Mouse (Mus musculus) kidney, embryonic 16.5 days (tissue): ENCODE measurements around the gene Rpl22. TPM values are rescaled to one million over a fixed set of nuclear protein-coding genes. Genes with fewer than 3 reads are reported as not detected.

ENCODE experiments used
- ATAC-seq: fragments of 200-750 bp; cut with Nextera tagmentation; 2 replicates; pipeline ENCODE4 v1.8.0; 2017; ENCODE audit warnings: moderate TSS enrichment; ENCODE audit not compliant: low FRiP score, low TSS enrichment
- H3K27ac ChIP-seq: fragments of 300-500 bp; sonication (generic); 2 replicates; pipeline ENCODE4 v1.5.1; 2014; ENCODE audit warnings: low read length
- H3K27me3 ChIP-seq: fragments of 300-500 bp; sonication (generic); 2 replicates; pipeline ENCODE4 v1.6.1; 2014; ENCODE audit warnings: low read length, control low read depth, mixed read lengths; ENCODE audit not compliant: insufficient read depth
- H3K36me3 ChIP-seq: fragments of 300-500 bp; sonication (generic); 2 replicates; pipeline ENCODE4 v1.6.1; 2014; ENCODE audit warnings: low read length, control low read depth, mixed read lengths; ENCODE audit not compliant: insufficient read depth
- H3K4me1 ChIP-seq: fragments of 300-500 bp; sonication (generic); 2 replicates; pipeline ENCODE4 v1.6.1; 2014; ENCODE audit warnings: low read length, control low read depth, mixed read lengths; ENCODE audit not compliant: insufficient read depth
- H3K4me2 ChIP-seq: fragments of 300-500 bp; sonication (generic); replicated peaks from 2 replicates; pipeline ENCODE4 v1.6.1; 2014; ENCODE audit warnings: low read depth, low read length
- H3K4me3 ChIP-seq: fragments of 300-500 bp; sonication (generic); 2 replicates; pipeline ENCODE4 v1.5.1; 2014; ENCODE audit warnings: mild to moderate bottlenecking, low read length
- H3K9ac ChIP-seq: fragments of 300-500 bp; sonication (generic); replicated peaks from 2 replicates; pipeline ENCODE4 v1.6.1; 2014; ENCODE audit warnings: low read length
- H3K9me3 ChIP-seq: fragments of 300-500 bp; sonication (generic); 2 replicates; pipeline ENCODE4 v1.6.1; 2016; ENCODE audit warnings: low read length, control low read depth
- WGBS: fragments of 180-500 bp; shearing (Covaris S2); extraction: QIAGEN DNeasy Blood & Tissue Kit; methylation state at CpG from one replicate; pipeline ENCODE4 v1.1.7; 2014; 5-methylcytosine and 5-hydroxymethylcytosine counted together
- polyA plus RNA-seq: library from polyadenylated mRNA; unstranded; fragments of >200 nt; fragmentation: Nextera tagmentation; extraction: Ambion mirVana; gene quantifications from 2 replicates; pipeline ENCODE4 v1.2.1, GENCODE M21; 2015

The Rpl22 gene
- polyA plus RNA-seq, 1 experiment from 2014 or later = 295 TPM

DNA sequence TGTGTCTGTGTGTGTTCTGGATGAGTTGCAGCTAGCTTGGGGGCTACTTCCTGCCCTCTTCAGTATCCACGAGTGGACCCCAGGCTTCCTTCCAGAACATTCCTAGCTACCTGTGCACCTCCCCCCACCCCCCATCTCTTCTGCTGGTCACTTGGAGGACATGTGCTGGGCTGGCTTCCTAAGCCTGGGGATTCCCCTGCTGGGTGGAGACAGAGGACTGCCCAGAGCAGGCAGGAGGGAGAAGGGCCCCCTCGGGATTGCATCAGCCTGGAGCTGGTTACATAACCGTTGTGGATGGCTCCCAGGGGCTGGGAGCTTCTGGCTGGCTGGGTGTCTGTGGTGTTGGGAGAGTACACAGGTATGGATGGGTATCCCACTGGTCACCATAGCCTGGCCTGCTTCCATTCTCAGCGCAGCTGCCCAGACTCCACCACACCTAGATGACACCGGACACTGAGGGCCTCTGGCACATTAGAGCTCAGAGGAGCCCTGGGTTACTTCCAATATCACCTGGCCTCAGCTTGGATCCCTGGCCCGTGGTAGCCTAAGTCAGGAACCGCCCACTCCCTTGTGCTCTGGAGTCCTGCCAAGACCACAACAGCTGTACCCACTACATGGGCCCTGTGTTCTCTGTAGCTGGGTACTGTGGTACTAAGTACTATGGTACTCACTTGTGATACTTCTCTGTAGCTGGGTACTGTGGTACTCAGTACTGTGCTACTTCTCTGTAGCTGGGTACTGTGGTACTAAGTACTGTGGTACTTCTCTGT lies 19.8 kb downstream of the Rpl22 start:
- Histone ChIP-seq H3K4me2 (no peak overlapping the region), H3K36me3 (no peaks in the 10 kb centered on the region), H3K27me3 (peaks cover 11% of the 10 kb centered on the region), H3K9ac (no peak overlapping the region), H3K4me3 (no peak overlapping the region), H3K4me1 (peaks cover 7% of the 10 kb centered on the region; the same call in 1 of the 2 replicates), H3K9me3 (no peaks in the 10 kb centered on the region), H3K27ac (no peak overlapping the region)
- peak; percentile 31; the same call in 1 of the 2 replicates for ATAC-seq
- WGBS = 40% methylated on average over 7 of the region's 7 CpGs

DNA sequence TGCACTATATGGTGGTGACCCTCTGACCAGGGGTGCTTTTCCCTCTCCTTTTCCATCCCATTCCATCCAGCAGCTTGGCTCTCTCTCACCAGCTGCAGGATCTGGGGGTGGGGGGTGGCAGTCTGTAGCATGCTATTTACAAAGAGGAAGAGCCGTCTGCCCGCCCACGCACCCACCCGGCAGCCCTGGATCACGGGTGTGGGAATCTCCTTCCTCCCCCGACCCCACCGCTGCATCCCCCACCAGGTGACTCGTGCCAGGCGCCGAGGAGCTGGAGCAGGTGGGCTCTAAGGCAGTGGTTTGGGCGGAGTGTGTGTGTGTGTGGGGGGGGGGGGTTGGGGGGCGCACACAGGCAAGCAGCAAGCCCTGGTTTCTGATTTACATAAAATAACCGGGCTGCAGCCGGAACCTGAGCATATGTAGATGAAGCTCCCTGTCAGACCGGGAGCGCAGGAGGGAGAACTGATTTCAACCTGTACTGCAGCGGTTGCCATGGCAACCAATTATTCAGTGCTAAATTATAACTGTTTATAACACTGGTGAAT lies 24.4 kb downstream of the Rpl22 start:
- ATAC-seq = no peak
- H3K36me3 ChIP-seq = no peaks in the 10 kb centered on the region
- no peak overlapping the region for H3K4me3 ChIP-seq
- H3K27ac ChIP-seq = no peak overlapping the region
- peaks cover 21% of the 10 kb centered on the region for H3K27me3 ChIP-seq
- no peaks in the 10 kb centered on the region for H3K9me3 ChIP-seq
- no peak overlapping the region for H3K9ac ChIP-seq
- no peak overlapping the region for H3K4me2 ChIP-seq
- peaks cover 7% of the 10 kb centered on the region; the same call in 1 of the 2 replicates for H3K4me1 ChIP-seq
- WGBS = 3% methylated on average over 17 of the region's 17 CpGs

DNA sequence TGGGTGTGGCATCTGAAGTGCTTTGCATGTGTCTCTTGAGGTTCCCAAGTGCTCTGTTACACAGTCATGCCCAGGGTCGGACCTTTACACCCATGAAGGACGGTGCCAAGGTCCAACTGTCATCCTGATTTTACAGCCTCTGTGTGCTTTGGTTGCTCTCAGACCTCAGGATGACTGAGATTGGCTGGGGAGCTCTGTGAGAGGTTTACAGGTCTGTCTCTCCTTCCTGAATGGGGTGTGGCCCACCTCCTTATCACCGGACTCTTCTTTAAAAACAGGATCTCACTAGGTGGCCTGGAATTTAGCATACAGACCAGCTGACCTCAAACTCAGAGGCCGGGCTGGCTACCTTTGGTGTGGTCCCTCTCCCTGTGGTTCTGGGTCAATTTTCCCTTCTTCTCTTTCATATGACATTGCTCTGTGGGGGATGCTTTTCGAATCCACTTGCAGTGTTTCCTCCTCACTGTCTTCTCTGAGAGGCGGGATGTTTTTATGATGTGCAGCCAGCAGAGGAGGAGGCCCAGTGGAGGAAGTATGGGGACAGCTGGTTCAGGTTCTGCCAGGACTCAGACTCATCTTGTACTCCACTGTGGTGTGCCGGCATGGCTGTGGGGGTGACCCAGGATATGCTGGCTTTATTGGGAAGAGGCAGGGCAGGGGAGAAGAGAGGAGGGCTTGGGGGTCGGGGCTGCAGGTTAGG lies 25.3 kb downstream of the Rpl22 start:
- no peak; the same call in 1 of the 2 replicates for ATAC-seq
- 21% methylated on average over 8 of the region's 8 CpGs for WGBS
- H3K4me3 ChIP-seq = no peak overlapping the region
- H3K27me3 ChIP-seq = peaks cover 21% of the 10 kb centered on the region
- H3K27ac ChIP-seq = no peak overlapping the region
- H3K36me3 ChIP-seq = no peaks in the 10 kb centered on the region
- H3K4me1 ChIP-seq = peaks cover 7% of the 10 kb centered on the region; the same call in 1 of the 2 replicates
- H3K9me3 ChIP-seq = no peaks in the 10 kb centered on the region
- no peak overlapping the region for H3K4me2 ChIP-seq
- no peak overlapping the region for H3K9ac ChIP-seq

DNA sequence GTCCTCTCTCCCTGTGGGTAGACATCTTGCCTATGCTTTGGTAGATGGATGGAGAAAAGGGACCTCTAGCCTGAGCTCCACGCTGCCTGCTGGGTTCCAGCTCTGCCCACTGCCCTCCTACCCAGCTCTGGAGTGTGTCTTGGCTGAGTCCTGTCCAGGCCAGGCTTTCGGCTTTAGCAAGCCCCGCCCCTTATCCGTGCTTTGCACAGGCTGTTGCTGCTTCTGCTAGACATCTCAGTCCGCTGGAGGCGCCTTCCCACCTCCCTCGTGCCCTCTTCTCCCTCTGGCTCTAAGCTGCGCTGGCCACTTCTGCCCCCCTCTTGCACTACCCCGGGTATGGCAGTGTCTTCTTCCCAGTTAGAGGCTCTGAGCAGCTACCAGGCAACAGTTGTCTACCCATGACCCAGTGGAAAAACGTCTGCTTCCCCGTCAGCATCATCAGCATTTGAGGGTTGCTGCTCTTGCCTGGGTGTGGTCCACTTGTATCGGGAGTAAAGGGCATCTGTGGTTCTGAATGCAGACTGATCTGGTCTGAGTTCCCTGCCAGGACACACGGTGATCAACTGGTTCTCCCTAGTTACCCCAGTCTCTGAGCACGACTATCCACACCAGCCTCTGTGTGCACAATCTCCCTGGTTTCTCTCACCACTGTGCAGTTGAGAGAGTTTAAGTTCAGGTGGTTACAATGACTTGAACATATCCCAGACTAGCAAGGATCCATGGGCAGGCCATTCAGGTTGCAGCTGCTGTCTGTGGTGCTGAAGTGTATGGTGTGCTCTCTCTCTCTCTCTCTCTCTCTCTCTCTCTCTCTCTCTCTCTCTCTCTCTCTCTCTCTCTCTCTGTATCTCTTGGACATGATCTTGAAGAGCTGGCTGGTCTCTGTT lies 26.1 kb downstream of the Rpl22 start:
- Histone ChIP-seq H3K4me3 (no peak overlapping the region), H3K9me3 (no peaks in the 10 kb centered on the region), H3K4me2 (no peak overlapping the region), H3K4me1 (peaks cover 7% of the 10 kb centered on the region; the same call in 1 of the 2 replicates), H3K36me3 (no peaks in the 10 kb centered on the region), H3K27ac (no peak overlapping the region), H3K27me3 (peaks cover 21% of the 10 kb centered on the region), H3K9ac (no peak overlapping the region)
- no peak; the same call in 1 of the 2 replicates for ATAC-seq
- WGBS = 15% methylated on average over 14 of the region's 14 CpGs

DNA sequence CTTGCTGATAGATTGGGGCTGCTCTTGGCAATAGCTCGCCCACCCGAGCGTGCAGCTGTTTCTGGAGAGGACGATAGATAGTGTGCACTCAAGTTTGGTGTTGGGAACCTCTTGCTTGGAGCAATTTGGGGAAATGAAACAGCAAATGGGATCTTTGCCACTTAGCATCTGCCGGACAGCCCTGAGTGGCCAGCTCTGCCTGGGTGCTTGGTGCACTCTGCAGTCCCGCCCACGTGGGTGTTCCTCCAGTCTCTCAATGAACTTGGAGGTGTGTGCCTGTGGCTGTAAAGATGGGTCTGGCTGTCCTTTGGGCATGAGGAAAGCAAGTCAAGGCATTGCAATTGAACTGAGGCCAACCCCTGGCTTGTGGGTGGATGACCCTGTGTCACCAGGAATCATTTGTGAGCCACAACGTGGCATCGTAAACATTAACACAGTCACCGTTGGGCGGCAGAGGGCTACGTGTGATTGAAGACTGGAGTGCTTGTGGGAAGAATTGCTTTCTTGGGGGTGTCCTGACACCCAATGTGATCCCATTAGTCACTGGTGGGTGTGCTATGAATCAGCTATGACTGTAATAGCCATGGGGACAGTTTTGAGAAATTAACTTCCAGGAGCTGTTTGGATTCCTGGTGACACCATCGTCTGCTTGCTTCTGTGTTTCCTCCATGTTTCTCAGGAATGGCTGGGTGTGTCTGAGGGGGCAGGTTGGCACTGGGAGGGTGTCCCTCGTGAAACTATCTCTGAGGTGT lies 28.5 kb downstream of the Rpl22 start:
- no peak overlapping the region for H3K4me3 ChIP-seq
- no peak overlapping the region for H3K27ac ChIP-seq
- no peak overlapping the region for H3K4me2 ChIP-seq
- 57% methylated on average over 14 of the region's 14 CpGs for WGBS
- H3K9me3 ChIP-seq = no peaks in the 10 kb centered on the region
- peaks cover 19% of the 10 kb centered on the region for H3K27me3 ChIP-seq
- no peak overlapping the region for H3K9ac ChIP-seq
- no peak for ATAC-seq
- H3K36me3 ChIP-seq = no peaks in the 10 kb centered on the region
- H3K4me1 ChIP-seq = peaks cover 7% of the 10 kb centered on the region; the same call in 1 of the 2 replicates

DNA sequence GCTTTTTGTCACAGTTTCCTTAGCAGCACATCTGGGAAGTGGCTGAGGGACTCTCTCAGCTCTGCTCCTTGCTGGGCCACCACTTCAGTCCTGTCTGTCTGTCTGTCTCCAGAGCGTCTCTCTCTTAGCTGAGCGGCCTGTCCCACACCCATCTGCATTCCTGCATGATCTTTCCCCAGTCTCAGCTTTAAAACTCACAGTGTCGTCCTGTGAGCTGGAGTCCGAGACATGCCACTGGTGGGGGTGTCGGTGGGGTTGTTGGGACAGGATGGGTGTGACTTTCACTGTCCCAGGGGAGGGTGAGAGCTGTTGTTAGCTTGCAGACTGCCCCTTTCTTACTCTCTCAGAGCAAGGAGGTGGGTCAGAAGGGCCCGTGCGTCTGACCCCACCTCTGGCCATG lies 30.1 kb downstream of the Rpl22 start:
- no peak overlapping the region for H3K4me2 ChIP-seq
- 80% methylated on average over 7 of the region's 7 CpGs for WGBS
- H3K9ac ChIP-seq = no peak overlapping the region
- H3K27ac ChIP-seq = no peak overlapping the region
- no peaks in the 10 kb centered on the region for H3K36me3 ChIP-seq
- no peak overlapping the region for H3K4me3 ChIP-seq
- no peaks in the 10 kb centered on the region for H3K4me1 ChIP-seq
- ATAC-seq = no peak
- H3K9me3 ChIP-seq = no peaks in the 10 kb centered on the region
- peaks cover 19% of the 10 kb centered on the region for H3K27me3 ChIP-seq

DNA sequence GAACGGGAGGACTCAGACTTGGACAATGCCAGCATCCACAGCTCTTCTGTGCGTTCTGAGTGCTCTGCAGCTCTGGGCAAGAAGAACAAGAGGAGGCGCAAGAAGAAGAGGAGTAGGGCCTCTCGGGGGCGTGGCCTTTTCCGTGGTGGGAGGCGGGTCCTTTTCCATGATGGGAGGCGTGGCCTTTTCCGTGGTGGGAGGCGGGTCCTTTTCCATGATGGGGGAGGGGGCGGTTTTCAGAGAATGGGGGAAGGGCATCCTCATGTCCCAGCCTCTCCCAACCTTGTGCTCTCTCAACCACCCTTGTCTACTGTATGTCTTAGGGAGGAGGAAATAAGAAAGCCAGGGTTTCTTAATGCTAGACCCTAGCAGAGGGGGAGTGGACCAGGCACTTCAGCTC lies 34.2 kb downstream of the Rpl22 start:
- Histone ChIP-seq H3K4me2 (no peak overlapping the region), H3K27ac (no peak overlapping the region), H3K9ac (no peak overlapping the region), H3K4me3 (no peak overlapping the region), H3K4me1 (peaks cover 7% of the 10 kb centered on the region), H3K36me3 (no peaks in the 10 kb centered on the region), H3K27me3 (peaks cover 9% of the 10 kb centered on the region; the same call in 1 of the 2 replicates), H3K9me3 (no peaks in the 10 kb centered on the region)
- no peak for ATAC-seq
- 9% methylated on average over 10 of the region's 11 CpGs for WGBS

DNA sequence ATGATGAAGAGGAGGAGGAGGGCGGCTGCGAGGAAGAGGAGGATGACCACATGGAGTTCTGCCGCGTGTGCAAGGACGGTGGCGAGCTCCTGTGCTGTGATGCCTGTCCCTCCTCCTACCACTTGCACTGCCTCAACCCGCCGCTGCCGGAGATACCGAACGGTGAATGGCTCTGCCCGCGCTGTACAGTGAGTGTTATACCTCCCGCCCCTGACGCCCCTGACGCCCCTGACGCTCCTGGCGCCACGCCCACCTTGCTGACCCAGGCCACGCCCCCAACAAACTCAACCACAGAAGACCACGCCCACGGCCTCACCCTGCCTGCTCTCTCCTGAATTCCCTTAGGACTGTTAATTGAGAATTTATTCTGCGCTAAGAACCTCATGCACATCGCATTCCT lies 35.3 kb downstream of the Rpl22 start:
- ATAC-seq = peak; percentile 67; the same call in 1 of the 2 replicates
- WGBS = 2% methylated on average over 24 of the region's 24 CpGs
- Histone ChIP-seq H3K36me3 (no peaks in the 10 kb centered on the region), H3K4me1 (peaks cover 7% of the 10 kb centered on the region), H3K9me3 (no peaks in the 10 kb centered on the region), H3K27ac (no peak overlapping the region), H3K27me3 (peaks cover 9% of the 10 kb centered on the region; the same call in 1 of the 2 replicates), H3K4me2 (peak overlapping the region; percentile 47), H3K4me3 (peak overlapping the region; percentile 25), H3K9ac (no peak overlapping the region)

DNA sequence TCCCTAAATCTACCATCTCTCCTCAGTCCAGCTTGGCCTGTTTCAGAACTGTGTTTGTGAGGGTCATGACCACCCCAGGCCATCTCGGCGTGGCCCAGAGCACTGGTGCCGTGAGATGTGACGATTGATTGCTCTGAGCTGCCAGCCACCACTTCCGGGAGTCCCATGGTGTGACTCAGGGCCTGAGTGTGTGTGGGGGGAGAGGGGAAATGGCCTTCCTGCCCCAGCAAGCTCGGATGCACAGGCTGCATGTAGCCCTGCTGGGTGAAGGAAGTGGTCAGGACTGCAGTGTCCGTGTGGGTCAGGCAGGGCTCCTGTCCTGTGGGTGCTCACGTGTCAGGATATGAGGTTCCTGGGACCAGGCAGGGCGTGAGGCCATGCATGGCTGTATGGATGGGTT lies 36.6 kb downstream of the Rpl22 start:
- ATAC-seq = no peak; the same call in 1 of the 2 replicates
- WGBS = 19% methylated on average over 9 of the region's 9 CpGs
- no peaks in the 10 kb centered on the region for H3K36me3 ChIP-seq
- no peak overlapping the region for H3K4me3 ChIP-seq
- H3K9ac ChIP-seq = no peak overlapping the region
- H3K4me2 ChIP-seq = no peak overlapping the region
- no peak overlapping the region for H3K27ac ChIP-seq
- H3K27me3 ChIP-seq = peaks cover 9% of the 10 kb centered on the region; the same call in 1 of the 2 replicates
- H3K9me3 ChIP-seq = no peaks in the 10 kb centered on the region
- peaks cover 7% of the 10 kb centered on the region for H3K4me1 ChIP-seq
